Mouse (Mus musculus) inflammation-experienced regulatory T-cells, adult 16 weeks (primary cell): ENCODE results near the gene Msto1. TPM values are rescaled to one million over a fixed set of nuclear protein-coding genes. Genes with fewer than 3 reads are reported as not detected.

Experiments
- polyA plus RNA-seq: library from polyadenylated mRNA; unstranded; fragments of 100-300 nt; shearing (Covaris generic); gene quantifications from one replicate; pipeline ENCODE4 v1.2.1, GENCODE M21; 2017

Gene Msto1
- polyA plus RNA-seq, result 41.5 TPM

DNA sequence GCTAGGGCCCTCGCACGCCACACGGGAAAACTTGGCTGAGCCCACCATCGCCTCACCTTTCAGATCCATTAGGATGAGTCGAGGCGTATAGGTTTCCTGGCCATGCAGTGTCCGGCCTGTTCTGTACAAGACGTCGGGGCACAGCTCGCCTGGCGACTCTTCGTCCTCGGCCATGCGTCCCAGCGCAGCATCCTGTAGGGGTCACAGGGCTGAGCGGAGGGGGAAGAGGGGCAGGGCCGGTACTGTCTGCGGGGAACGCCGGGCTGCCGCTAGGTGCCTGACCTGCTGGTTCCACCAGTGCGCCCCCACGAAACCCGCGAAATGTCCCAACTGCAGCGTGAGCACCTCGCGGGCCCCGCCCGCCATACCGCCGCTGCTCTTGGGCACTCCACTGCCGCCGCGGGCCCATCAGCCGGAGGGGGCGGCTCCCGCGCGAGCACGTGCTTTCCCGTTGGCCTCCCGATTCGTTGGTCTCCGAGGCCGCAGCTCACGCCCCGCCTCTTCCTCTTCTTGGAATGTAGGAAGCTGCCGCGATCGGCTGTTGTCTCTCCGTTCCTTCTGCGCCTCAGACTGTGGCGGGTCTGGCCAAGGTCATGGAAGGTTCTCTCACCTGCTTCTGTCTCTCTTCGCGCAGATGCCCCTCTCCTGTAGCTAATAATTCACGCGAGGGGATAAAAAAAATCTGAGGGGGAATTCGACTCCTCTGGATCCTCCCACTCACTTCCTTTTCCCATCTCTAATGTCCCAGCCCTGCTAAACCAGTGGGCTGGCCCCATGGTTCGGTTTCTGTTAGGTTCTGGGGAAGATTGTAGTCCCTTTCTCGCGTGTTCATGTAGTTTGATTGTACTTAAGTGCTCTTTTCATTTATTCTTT, at the start of gene Msto1:
Gene Msto1 (minus strand): TSS at position 489 of the 873 bp plus-strand sequence.

DNA sequence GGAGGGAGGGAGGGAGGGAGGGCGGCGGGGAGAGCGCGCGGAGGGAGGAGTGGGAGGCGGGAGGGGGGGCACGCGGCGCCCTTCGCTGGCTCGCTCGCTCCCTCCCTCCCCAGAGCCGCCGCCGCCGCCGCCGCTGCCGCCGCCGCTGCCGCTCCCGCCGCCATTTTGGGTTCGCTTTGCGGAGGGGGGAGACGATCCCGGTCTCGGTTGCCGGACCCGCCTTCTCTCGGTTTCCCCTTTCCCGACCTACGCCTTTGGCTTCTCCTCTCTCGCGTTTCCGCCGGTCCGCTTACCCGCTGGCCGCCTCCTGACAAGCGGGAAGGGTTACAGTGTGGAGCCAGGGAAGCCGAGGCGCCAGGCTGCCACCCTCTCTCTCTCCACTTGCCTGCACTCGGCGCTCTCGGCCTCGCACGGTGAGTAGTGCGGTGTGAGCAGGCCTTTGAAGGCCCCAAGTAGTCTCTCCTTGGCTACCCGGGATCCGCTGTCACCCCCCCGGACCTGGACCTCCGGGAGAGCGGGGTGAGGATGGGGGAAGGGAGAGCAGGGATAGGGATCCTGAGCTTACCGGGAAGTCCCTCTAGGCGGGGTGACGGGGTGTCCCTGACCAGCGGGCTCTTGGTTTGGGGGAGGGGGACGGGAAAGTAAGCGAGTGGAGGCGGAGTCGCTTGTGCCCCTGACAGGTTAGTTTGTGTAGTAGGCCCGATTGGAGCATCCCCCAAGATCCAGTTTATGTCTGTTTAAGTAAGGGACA, 37.0 kb upstream of the Msto1 start, which contains the start of the genes Ash1l and Dap3:
Gene Ash1l (plus strand): TSS at position 47 of the 751 bp plus-strand sequence.
Gene Dap3 (minus strand): TSS at position 606 of the 751 bp plus-strand sequence.

Other genes with a start within 250 kb of the Msto1 start
- gene Khdc4, start 228.2 kb downstream of the Msto1 start, polyA plus RNA-seq, result 93.8 TPM
- 55.4 TPM for gene Rit1, start 197.2 kb downstream of the Msto1 start, polyA plus RNA-seq
- 119 TPM for gene Syt11, start 138.8 kb downstream of the Msto1 start, polyA plus RNA-seq
- gene Gon4l, start 78.8 kb downstream of the Msto1 start, polyA plus RNA-seq, result 38.8 TPM
- gene Ash1l, start 36.6 kb upstream of the Msto1 start, polyA plus RNA-seq, result 41.7 TPM
- 161 TPM for gene Dap3, start 37.2 kb upstream of the Msto1 start, polyA plus RNA-seq
- 50.1 TPM for gene Rusc1, start 179.3 kb upstream of the Msto1 start, polyA plus RNA-seq
- not detected for gene Gm43738, start 187.1 kb upstream of the Msto1 start, polyA plus RNA-seq
- 83.7 TPM for gene Fdps, start 188.0 kb upstream of the Msto1 start, polyA plus RNA-seq
- gene Pklr, start 222.1 kb upstream of the Msto1 start, polyA plus RNA-seq, result not detected
- 0.77 TPM for gene Hcn3, start 246.2 kb upstream of the Msto1 start, polyA plus RNA-seq